Mouse (Mus musculus): Measurements from ENCODE around the gene Pdzd7.
A peak's percentile ranks its signal among the peaks of the same experiment; 100 is the strongest.

Gene Pdzd7

DNA sequence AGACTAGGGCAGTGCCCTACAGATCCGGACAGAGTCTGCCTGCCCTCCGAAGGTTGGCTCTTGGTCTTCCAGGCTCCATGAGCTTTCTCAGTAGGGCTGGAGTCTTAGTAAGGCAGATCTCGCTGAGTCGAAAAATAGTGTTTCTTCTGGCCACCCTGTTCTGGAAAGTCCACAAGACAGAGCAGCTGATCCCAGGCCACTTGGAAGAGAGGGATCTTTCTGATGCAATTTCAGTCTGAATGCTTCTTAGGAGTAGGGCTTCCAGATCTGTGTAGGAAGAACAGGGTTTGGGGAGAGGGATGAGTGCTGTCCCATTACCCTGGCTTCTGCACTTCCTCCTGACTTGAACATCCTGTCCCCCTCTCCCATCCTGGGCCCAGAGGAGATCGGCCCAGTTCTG, at the start of gene Pdzd7:
TSS of gene Pdzd7 (minus strand) at position 67 of the 400 bp plus-strand sequence.
- DNase-seq, result no peak

DNA sequence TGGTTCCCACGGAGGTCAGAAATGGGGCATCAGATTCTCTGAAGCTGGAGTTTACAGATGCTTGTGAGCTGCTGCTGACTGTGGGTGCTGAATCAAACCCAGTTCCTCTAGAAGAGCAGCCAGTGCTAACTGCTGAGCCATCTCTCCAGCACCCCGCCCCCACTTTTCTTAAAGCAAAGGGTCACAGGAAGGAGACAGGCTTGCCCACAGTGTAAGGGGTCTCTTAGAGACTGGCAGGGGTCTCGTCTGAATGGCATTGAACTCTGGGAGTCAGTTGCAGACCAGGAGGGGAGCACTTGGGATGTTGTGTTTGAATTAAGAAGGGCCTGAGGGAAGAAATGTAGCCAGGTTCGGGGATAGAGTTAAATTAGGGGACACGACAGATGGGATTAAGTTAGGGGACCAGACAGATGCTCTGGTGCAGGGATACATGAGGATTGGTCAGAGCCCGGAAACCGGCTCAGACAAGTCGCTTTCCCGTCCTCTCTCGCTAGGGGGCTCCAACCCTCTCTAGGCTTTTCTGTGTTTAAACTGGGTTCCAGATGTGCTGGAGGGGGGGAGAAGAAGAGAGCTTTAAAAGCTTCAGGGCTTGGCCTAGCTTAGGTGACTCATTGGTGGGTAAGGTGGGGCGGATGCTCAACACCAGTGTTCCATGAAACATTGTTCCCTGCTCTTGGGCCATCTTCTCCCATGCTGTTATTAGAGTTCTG, 36.5 kb upstream of the Pdzd7 start:
- DNase-seq, result peak; percentile 80

DNA sequence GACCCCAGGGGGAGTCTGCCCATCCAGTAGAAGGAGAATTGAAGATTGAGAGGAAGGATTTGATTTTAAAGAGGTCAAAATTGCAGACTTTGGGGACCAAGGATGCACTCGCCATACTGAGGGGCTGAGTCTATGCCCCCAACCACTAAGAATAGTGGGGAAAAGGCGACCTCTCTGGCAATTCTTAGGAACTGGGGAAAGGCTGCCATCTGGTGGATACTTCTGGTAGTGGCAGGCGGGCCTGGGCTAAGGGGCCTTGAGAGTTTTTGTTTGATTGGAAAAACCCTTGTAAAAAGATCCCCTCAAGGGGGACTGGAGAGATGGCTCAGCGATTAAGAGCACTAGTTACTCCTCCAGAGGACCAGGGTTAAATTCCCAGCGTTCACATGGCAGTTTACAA, 35.8 kb upstream of the Pdzd7 start:
- DNase-seq, result peak; percentile 84

DNA sequence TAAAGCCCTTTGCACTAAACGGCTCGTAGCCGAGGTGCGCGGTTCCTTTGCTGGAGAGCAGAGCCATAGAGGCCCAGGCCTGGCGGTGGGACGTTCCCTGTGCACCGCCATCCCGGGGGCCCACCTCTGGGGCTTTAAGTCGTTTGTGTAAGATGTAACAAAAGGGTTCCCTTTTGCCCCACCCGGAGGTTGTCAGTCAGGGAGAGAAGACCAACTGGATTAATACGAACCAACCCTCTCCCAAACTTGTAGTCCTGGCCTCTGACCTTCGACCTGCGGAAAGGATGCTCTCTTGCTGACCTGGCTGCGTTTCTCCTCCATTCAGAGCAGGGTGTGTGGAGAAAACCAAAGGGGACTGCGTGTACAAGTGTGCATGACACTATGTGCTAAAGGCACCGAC, 35.2 kb upstream of the Pdzd7 start:
- DNase-seq, result no peak

DNA sequence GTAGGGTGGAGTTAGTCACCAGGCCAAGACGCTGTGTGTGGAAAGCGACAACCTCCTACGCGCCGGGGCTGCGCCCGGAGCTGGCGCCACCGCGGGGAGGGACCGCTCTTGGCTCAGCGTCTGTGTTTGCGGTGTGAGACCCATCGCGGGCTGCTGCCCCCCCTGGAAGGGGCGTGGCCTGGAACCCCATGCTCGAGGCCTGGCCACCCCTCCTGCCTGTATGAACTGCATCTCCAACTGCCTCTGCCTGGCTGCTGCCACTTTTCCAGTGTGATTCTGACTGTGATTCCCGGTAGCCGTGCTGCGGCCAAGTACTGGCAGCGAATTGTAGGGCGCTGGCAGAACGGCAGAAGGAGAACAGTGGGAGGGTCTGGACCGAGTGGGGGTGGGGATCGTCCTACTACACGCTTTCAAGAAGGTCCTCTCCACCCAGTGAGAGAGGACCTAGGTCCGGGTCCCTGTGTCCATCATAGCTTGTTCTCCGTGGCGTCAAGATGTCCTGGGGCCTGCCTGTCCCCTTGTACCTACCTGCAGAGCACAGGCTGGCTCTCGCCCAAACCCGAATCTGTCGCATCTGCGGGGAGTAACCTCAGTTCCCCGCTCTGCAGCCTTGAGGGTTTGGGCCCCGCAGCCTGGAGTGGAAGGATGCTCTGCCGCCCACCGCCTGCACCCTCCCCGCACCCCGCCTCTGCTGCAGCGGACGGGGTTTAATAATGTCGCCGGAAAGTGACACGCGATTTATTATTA, 34.4 kb upstream of the Pdzd7 start:
- DNase-seq, result peak; percentile 94

DNA sequence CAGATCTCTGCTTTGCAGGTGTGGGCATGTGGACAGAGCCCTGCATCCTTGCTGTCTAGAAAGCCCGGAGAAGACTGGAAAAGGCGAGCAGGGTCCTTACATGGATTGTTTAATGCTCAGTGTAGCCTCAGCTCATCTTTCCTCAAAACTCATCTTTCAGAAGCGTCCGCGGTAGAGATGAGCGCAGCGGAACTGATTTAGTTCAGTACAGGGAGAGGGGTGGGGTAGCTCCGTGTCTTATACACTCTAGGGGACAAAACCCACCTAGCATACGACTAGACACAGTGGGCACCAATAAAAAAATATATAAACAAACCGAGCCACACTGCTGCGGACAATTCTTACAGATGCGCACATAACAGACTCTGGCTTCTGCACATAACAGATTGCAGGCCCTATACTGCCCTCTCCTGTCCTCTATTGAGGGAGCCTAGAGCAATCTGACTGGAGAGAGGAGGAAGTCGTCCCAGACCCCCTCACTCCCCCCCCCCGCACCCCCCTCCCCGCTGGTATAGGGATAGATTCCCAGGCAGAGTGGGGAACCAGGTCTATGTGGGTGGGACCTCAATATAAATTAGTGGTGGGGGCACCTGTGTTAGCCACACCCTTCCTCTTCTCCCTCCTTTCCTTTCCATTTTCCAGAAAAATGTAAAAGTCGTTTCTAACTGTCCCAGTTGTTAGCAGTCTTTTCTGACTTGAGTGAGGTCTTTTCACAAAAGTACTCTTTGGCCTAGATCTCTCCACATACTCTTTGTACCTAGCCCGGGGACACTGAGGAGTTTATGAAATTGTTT, 33.7 kb upstream of the Pdzd7 start:
- DNase-seq, result peak; percentile 86

DNA sequence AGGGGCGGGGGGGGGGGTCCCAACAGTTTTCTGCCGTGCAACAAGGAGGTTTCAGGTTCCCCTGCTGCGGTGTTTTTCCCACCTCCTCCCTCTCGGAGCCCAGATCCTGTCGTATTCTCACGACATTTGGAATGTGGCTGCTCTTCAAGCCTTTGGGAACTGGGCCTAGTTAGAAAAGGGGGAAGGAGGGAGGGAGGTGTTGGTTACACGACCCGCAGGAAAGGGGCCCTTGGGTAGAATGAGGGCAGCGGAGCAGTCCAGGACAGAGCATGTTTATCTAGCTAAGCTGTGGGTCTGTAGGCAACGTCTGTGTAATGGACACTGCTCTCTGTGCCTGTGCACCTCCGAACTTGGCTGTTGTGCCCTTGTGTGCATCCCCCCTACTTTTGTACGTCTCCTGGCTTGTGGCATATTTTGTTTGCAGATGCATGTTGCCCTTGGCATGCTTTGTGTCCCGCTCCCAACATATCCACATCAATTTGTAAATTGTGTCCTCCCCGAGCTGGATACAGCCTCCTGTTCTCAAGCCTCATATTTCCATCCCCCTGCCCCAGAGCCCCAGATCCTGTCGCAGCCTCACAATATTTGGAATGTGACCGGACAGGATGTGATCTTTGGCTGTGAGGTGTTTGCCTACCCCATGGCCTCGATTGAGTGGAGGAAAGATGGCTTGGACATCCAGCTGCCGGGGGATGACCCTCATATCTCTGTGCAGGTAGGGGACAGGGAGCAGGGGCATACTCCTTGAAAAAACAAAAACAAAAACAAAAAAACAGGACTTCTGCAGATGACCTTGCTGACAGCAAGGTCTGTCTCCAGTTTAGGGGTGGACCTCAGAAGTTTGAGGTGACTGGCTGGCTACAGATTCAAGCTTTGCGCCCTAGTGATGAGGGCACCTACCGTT, 32.5 kb upstream of the Pdzd7 start:
- DNase-seq, result peak; percentile 67

DNA sequence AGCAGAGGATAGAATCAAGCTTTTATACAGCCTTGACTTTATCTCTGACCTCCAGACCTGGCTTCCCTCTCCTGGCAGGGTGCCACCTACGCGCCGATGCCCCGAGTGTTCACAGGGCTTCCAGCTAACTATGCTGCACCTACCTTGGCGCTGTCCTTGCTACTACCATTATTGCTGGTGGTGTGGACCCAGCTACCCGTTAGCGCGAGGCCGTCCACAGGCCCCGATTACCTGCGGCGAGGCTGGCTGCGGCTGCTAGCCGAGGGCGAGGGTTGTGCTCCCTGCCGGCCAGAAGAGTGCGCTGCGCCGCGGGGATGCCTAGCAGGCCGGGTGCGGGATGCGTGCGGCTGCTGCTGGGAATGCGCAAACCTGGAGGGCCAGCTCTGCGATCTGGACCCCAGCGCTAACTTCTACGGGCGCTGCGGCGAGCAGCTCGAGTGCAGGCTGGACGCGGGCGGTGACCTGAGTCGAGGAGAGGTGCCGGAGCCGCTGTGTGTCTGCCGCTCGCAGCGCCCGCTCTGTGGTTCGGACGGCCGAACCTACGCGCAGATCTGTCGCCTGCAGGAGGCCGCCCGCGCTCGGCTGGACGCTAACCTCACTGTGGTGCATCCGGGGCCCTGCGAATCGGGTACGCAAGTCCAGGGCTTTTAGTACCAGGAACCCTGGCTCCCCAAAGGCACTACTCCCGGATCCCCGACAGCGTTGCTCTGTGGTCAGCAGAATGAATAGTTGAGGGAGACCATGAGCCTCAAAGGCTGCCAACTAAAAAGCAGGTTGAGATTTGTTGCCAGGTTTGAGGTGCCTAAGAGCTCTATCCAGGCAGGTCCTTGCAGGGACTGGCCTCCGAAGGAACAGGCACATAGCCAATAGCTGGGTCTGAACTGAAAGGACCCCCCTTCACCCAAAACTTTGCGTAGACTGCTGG, 31.3 kb upstream of the Pdzd7 start:
- peak; percentile 81 for DNase-seq

DNA sequence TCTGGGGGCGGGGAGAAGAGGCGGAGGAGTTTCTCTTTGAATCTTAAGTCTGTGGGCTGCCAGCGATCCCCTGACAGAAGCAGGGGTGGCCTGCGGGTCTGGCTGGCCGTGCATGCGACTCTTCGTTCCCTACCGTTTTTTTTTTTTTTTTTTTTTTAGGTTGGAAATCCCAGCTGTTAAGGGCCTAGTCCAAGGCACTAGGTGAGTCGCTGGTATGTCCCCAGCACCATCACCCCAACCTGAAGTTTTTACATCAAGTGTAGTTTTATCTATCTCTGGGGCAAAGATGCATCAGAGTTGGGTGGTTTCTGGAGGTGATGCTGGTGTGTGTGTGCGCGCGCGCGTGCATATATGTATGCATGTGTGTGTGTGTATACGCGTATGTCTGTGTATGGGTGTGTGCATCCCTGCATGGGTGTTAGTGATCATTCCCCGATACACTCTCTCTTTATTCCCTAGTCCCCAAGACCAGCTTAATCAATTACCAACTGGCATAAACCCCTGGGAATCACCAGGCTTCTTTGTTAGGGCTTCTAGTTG, 30.6 kb upstream of the Pdzd7 start:
- DNase-seq, result peak; percentile 64

DNA sequence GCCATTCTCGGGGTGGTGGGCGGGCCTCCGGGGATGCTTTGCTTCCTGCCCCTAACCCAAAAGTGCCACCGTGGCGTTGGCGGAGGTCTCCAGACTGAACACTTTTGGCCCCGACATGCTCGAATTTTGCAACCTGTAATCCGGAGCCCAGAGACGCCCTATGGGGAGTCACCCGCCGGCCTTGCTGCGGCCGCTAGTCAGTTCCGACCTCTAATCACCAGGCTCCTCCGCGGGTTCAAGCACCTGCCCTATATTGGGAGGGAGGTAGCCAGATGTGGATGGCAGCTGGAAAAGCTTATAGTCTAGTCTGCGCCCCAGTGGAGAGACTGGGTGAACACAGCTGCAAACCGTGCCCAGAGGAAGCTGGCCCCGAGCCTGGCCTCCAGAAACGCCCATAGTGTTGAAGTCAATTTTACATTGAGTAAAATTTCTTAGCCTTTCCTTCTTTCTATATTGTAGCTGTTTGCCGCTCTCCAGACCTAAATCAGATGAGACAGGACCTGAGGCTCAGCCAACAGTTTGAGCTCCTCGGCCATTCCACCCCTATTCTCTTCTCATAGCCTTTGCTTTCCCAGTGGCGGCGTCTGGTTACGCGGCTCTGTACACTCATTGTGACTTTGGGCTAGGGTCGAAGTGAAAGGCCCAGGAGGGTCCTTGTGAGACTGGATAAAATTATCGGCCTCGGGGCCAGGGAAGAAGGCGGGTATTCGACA, 30.0 kb upstream of the Pdzd7 start:
- DNase-seq, result no peak

DNA sequence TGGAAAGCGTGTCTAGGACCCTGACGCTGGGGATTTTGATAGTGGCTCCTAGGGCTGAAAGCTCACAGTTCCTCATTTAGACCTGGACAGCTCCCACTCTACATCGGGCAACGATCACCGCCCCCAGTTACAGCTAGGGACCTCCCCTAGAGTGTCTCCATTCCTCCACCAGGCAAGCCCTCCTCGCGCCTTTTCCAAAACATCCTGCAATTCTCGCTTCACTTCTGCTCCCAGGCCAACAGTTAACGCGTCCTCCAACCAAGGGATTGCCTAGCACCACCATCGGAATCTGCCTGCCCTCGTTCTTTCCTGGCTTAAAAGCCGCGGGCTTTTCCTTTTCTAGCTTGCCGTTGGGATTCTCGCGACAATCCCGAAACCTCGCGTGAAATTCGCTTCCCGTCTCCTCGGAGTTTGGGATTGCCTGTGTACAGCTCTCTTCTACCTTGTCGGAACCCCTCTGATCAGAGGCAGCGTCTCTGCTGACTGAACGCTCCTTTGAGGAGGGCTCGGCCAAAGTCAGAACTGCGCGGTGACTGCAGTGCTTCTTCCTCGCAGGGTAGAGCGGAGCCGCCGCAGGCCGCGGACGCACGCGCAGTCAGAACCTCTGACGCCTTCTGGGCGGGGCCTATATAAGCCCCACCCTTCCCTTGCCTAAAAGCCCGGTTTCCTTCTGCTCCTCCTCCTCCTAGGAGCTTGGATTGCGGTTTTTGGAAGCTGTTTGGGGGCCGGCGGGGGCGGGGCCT, 29.2 kb upstream of the Pdzd7 start, which contains the start of gene Kazald1:
TSS of gene Kazald1 (plus strand) at position 662 of the 743 bp plus-strand sequence.
- peak; percentile 95 for DNase-seq

DNA sequence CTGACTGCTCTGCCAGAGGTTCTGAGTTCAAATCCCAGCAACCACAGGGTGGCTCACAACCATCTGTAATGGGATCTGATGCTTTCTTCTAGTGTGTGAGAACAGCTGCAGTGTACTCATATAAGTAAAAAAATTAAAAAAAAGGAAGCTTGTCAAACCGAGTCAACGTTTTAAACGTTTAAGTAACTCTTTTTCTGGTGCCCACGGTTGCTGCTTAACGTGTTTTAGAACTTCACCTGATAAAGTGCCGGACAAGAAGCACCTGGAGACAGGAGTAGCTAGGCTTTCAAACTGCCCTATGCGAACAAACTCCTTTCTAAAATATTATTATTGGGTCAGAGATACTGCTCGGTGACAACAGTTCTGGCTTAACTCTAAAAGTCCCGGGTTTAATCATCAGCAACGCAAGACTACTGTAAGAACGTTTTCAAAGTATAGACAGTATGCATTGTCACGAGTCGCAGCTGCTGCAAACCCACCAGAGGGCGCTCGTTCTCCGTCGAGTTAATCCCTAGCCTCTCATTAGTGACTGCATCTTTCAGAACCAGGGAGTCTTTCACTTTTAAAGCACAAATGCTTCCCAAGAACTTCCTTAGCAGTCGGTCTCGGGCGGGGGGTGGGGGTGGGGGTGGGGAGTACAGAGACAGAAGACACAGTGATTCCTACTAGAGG, 28.5 kb upstream of the Pdzd7 start:
- DNase-seq, result peak; percentile 93

DNA sequence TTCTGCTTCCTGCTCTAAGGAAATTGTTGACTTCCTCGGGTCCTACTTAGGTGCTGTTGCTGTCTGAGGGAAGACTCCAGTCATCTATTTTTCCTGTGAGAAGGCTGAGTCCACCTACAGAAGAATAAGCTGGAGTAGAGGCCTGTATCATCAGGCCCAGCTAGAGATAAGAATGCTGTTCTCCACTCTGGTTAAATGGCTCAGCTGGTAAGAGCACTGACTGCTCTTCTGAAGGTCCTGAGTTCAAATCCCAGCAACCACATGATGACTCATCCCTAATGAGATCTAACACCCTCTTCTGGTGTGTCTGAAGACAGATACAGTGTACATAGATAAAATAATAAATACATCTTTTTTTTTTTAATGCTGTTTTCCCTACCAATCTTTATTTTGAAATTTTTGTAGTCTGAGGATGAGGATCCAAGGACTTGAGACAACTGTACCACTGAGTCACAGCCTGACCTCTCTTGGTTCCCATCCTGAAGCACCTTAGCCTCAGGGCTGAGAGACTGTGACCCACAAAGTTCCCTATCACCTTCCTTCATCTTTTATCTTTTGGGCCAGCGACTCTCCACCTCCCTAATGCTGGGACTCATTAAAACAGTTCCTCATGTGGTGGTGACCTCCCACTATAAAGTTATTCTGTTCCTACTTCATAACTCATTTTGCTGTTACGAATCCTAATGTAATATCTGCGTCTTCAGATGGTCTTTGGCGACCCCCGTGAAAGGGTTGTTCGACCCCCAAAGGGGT, 22.4 kb upstream of the Pdzd7 start:
- DNase-seq, result no peak

DNA sequence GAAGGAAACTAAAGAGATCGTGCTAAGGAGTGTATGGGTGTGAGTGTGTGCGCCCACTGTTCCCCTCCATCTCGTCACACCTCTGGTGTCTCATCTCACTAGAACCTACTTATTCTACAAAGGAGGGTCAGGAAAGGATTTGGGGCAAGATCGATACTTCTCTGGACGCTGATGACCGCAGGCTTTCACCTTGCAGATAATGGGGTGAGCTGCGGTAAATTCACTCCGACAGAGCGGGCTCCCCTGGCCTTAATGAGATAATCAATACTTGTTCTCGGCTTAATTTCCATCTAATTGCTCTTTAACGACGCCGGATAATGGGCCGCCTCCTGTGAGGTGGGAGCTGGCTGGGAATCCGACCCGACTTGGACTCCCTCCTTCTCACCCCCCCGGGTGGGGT, 21.7 kb upstream of the Pdzd7 start:
- no peak for DNase-seq

DNA sequence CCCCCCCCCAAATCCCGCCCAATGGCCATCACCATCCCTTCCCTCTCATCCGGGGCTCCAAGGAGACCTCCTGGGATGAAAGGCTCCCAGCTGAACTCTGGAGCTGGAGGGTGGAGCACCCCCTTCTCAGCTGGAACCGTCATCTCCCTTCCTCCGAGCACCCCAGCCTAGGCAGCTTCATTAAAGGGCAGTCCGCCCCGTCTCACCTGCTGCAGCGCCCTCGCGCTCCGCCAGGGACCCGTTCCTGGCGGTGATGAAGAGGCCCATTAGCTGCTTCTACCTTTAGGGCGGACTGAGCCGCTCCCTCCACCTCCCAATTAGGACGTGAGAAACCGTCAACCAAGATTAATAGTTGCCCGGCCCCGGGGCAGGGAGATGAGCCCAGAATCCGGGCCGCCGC, 19.7 kb upstream of the Pdzd7 start:
- DNase-seq, result no peak

DNA sequence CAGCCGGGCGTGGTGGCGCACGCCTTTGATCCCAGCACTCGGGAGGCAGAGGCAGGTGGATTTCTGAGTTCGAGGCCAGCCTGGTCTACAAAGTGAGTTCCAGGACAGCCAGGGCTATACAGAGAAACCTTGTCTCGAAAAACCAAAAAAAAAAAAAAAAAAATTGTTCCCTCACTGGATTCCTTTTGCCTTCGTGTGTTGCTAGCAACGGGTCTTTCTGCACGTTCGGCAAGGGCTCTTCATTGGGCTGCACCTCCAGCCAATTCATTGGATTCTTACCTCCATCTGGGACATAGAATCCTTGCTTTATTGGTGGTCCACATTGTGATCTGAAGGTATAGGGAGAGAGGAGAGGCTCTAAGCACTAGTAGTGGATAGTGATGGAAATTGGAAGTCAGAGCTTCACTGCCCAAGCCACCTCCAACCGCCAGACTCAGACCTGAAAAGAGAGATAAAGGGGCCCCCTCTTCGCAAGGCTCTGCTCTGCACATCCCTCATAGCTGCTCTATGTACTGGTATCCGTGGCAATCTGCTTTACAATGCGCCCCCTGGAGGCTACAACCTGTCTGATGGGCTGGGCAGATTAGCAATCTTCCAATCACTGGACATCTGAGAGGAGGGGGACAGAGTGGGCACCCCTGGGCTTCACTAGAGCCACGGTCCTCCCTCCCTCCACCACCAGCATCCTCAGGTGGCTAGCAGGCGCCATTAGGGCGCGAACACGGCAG, 18.2 kb upstream of the Pdzd7 start:
- peak; percentile 55 for DNase-seq

DNA sequence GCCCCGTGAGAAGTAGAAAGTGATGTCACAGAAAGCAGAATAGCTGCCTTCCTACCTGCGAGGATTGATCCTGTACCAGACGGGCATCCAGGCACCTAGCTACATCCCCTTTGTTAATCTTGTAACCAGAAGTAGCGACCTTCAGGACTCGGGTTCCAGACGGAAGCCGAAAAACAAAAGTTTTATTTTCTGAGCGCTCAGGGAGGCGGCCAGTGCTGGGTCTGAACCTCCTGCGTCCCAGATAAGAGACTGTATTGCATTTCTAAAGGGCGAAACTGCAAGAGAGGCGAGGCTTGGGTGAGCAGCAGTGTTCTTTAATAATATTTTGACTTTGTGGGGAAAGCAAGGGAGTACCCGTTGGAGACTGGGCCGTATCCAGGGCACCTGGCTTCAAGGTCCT, 13.3 kb upstream of the Pdzd7 start:
- no peak for DNase-seq
